Mouse (Mus musculus): Measurements from ENCODE around the gene Dnajc6. TPM values are rescaled to one million over a fixed set of nuclear protein-coding genes. Genes with fewer than 3 reads are reported as not detected.

Dnajc6 gene
- total RNA-seq, 2 experiments from 2014 or later = 0.42 to 0.56 TPM

DNA sequence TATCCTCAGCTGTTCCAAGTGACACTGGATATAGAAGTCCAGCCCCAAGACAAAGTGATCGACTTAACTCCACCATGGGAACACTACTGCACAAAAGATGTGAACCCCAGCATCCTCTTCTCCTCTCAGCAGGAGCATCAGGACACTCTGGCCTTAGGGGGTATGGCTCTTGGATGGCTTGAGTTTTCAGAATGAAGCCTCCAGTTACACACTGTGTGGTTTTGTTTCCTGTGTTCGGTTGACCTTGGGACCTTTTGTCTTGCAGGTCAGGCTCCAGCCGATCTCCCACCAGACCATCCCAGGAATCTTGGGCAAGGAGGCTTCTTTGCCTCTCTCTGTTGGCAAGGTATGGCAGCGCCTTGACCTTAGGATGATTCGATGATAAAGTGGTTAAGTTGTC lies 120.1 kb downstream of the Dnajc6 start:
- no peak for DNase-seq (ENCODE audit: low spot score)
- intact Hi-C loops (cut with DNase I) = no loop called here

DNA sequence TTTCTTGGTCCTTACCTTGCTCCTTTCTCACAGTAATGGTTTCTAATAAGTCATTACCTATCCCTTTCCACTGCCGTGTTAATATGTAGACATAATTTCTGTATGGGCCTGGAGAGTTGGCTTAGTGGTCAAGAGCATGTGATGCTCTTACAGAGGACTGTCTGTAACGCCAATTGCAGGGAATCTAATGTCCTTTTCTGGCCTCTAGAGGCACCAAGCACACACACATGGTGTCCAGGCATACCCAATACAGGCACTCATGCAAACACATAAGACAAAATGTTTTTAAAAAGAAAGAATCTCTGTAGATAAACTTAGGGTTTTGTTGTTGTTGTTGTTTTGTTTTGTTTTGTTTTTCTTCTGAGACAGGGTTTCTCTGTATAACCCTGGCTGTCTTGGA lies 121.3 kb downstream of the Dnajc6 start:
- no peak for DNase-seq (ENCODE audit: low spot score)
- intact Hi-C loops (cut with DNase I) = no loop called here

DNA sequence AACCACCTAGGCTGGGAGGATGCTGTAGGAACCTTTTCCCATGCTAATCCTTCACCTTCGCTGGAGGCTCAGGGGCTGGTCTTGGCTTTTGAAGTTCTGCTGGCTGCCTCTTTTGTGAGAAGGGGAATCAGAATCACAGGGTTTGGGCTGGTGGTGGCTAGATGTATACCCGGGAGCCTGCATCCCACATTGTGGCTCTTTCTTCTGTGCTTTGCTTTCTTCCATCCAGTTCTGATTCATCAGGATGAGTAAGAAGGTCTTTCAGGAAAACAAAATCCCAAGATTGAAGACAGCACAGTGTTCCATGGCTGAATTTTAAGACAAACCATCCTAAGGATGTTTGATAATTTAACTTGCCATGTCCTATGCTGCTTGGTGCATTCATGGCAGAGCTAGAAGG lies 123.8 kb downstream of the Dnajc6 start:
- DNase-seq (ENCODE audit: low spot score) = no peak
- intact Hi-C loops (cut with DNase I) = no loop called here

DNA sequence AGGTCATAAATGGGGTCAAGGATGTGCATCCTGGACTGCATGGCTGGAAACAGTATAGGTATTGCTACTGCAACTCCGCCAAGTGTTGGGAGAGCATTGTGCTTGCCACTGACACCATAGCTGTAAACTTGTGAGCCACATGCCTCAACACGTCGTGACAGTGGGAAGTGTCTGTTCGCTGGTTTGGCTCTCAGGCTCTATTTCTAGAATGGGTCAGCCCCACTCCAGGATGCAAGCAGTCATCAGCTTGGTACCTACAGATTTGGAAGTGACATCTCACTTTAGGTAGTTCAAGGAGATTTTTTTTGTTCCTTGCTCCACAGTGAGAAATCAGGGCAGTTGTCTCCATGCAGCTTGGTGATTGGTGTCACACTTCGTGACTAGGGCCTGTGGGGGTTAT lies 124.8 kb downstream of the Dnajc6 start:
- intact Hi-C loops (cut with DNase I) = no loop called here
- DNase-seq (ENCODE audit: low spot score) = no peak

DNA sequence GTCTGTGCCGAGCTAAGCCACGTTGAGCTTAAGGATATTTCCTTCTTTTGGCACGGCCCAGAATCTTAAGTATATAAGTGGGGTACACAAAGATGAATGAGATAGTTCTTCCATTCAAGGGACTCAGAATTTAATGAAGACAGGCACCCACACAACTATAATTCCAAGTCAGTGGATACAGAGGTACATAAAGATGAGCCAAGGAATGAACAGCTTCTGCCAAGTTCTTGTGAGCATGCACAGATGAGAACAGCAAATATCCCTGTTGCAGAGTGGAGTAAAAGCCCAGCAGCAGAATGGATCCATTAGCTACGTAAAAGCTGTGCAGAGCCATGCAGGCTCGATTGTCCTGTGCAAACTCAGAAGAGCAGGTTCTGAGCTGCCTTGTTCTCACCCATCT lies 128.8 kb downstream of the Dnajc6 start:
- no peak for DNase-seq (ENCODE audit: low spot score)
- intact Hi-C loops (cut with DNase I) = no loop called here

DNA sequence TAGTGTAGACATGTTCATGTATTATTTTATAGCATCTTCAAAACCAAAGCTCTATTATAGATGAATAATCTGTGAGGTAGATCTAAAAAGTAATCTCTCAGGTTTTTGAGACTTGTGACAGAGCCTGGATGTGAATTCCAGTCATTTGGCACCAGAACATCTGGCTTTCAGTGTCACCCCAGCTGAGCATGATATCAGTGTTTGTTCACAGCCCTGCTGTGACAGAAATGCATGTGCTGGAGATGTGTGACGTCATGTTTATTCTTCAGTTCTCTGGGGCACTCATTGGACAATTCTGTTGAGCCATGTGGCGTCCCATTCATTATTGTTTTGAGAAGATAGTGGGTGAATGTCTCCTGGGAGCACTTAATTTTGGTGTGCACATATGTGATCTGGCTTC lies 139.1 kb downstream of the Dnajc6 start:
- no peak for DNase-seq (ENCODE audit: low spot score)
- intact Hi-C loops (cut with DNase I) = no loop called here

DNA sequence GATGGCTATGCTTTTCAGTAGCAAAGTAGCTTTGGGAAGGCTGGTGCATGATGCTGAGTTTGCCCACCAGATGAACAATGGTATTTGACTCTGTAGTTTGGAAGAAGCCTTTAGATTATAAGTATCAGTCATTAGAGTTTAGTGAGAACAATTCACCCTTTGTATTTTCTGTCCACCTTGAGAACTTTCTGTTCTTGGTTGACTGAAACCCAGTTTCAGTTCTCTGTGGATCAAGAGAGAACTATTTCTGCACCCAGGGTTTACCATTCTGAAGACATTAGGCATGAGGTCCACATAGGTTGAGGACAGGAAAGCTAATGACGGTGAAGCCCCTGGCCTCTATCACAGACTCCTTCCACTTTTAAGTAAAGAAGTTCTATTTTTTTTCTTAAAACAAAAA lies 141.0 kb downstream of the Dnajc6 start:
- intact Hi-C loops (cut with DNase I) = no loop called here
- no peak for DNase-seq (ENCODE audit: low spot score)

DNA sequence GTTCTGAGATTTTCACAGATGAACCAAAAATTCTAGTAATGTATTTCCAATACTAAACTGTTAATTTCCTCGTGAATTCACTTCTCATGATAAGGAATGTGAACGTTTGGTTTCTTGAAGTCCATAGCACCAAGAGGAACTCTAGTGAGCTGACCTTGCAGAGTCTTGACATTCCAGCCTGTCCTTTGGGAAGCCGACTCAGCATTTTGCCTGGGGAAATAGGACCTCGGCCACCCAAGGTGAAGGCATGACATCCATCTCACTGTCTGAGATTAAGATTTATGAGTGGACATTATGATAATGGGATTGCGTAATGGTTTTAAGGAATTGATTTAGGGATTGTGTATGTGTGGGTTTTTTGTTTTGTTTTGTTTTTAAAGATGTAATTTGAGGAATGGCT lies 144.2 kb downstream of the Dnajc6 start:
- intact Hi-C loops (cut with DNase I) = no loop called here

DNA sequence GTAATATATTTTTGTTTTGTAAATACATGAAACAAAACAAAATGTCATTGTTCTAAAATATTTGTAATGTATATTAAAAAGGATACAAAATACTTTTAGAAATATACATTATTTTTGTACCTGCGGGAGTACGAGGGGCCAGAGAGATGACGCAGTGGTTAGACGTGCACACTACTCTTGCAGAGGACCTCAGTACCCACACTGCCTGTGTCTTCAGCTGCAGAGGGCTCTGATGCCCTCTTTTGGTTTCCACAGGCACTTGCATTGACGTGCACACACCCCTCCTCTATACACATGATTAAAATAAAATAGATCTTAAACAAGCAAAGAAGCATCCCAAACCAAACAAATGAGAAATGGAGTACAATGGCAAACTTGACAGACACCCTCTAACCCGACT lies 146.3 kb downstream of the Dnajc6 start:
- DNase-seq (ENCODE audit: low spot score) = no peak
- intact Hi-C loops (cut with DNase I) = no loop called here

More for the DNA sequence above, 144.2 kb downstream of the Dnajc6 start:
- no peak for DNase-seq (ENCODE audit: low spot score)

DNA sequence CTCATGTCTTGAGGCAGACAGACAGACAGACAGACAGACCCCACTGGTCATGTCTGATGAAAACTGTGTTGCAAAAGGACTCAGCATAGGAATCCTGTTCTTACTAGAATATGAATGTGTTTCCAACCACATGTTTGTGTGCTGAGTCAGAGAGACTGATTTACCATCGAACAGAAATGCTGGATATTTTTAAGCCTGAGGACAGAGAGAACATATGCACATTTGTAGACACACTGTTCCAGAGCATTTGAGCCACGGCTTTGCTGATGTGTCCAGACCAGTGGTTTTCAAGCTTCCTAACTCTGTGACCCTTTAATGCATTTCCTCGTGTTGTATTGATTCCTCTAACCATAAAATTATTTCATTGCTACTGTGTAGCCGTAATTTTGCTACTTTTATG lies 146.8 kb downstream of the Dnajc6 start:
- DNase-seq (ENCODE audit: low spot score) = no peak
- intact Hi-C loops (cut with DNase I) = no loop called here

DNA sequence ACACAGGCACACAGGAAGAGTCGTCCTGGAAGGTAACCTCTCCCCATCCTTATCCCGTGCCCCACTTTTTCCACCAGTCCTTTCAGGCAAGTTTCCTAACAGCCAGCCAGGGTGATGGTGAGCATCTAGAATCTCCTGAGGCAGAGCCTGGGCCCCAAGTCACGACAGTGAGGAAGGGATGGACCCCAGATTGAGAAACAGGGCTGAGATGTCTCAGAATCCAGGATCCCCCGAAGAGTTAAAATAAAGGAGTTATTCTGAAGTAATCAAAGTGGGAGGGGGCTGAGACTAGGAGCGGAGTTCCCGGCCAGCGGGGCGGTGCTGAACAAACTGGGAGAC lies 150.4 kb downstream of the Dnajc6 start:
- intact Hi-C loops (cut with DNase I) = loop anchor here (5.0 kb wide), 1 partner anchor 290 kb away; no protein-coding TSS in a partner anchor

DNA sequence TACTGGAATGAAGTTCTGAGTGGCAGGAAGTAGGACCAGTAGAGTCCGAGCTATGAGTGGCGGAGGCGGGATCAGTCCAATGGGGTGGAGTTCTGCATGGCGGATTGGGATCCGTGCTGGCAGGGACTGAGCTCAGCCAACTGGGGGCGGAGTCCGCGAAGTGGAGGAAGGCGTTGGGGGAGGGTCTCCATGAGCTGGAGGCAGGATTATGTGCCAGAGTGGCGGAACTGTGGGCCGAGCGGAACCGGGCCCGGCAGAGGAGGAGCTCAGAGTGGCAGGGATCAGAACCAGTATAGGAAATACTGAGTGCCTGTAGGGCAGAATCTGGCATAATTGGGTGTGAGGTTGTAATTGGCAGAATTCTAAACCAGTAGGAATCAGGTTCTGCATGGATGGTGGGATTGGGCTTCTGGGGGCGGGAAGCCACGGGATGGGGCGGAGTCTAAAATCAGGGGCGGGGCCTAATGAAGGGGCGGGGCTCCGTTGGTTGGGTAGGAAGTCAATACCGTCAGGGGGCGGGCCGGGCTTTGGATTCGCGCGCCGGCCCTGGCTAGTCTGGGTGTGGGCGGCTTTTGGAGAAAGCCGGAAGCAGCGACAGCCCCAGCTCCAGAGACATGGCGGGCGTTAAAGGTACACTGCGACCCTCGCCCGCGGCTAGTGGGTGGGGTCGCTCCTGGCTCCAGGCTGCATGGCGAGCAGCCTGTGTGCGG lies 150.9 kb downstream of the Dnajc6 start, which contains the start of gene Leprot:
Leprot (plus strand) TSS at position 523 of the 710 bp plus-strand sequence.
- DNase-seq (ENCODE audit: low spot score) = peak; percentile 100
- intact Hi-C loops (cut with DNase I) = loop anchor here (5.0 kb wide), 1 partner anchor 290 kb away; no protein-coding TSS in a partner anchor

More for the DNA sequence above, 150.4 kb downstream of the Dnajc6 start:
- no peak for DNase-seq (ENCODE audit: low spot score)

DNA sequence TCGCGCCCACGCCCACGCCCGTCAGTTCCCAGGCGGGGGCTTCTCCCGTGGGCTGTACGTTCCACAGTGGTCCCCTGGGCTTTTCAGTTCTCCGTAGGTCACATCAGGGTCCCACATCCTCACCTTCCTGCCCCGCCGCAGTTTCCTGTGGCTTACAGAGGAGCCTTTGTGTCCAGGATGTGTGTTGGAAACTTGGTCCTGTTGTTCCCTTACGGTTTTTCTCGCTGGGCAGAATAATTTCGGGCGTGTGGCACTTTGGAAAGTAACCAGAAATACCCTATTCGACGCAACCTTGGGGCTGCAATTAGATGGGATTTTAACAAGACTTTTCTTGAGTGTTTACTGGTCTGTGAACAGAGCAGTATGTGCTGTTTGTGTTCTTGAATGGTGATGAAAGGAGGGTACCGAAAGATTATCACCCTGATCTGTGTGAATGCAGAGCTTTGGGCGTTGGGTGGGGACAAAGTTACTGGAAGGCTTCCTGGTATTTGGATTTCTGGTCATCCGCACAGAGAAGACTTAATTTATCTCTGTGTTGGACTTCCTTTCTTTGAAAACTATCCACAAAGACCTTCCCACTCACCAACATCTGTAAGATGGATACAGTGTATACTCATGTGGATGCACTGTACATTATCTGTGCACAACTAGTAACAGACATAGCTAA lies 151.7 kb downstream of the Dnajc6 start:
- intact Hi-C loops (cut with DNase I) = loop anchor here (5.0 kb wide), 1 partner anchor 291 kb away; no protein-coding TSS in a partner anchor
- DNase-seq (ENCODE audit: low spot score) = no peak

DNA sequence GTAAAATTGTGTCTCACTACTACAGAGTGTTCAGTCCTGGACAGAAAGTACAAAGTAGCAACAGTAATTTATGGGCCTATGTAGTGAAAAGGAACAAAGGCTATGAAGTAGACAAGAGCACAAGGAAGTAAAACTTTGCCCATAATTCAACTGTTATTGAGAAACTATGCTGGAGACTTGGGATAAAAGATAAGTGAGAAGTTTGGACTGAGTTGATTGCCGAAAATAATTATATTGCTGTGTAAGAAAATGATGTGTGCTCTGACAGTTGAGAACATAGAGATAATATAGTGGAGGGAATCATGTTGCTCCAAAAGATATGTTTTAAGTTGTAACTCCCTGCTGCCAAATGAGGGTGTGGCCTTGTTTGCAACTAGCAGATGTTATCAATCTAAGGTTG lies 152.3 kb downstream of the Dnajc6 start:
- DNase-seq (ENCODE audit: low spot score) = no peak
- intact Hi-C loops (cut with DNase I) = loop anchor here (5.0 kb wide), 1 partner anchor 291 kb away; no protein-coding TSS in a partner anchor

DNA sequence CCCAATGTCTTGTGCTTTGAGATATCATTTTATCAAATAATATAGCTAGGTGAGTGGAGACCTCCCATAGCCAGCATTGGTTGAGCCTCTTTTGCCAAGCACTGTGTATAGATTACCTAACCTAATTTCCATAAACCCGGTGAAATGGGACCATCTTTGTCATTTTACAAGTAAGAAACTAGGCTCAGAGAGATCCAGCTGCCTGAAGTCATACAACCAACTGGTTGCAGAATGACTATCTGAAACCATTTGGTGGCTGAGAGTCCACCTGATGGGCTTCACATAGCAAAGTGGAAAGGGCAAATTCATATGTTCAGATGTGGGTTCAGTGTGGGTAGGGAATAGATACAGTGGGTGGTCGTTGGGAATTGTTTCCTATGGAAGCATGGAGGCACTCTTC lies 154.5 kb downstream of the Dnajc6 start:
- DNase-seq (ENCODE audit: low spot score) = no peak
- intact Hi-C loops (cut with DNase I) = no loop called here

DNA sequence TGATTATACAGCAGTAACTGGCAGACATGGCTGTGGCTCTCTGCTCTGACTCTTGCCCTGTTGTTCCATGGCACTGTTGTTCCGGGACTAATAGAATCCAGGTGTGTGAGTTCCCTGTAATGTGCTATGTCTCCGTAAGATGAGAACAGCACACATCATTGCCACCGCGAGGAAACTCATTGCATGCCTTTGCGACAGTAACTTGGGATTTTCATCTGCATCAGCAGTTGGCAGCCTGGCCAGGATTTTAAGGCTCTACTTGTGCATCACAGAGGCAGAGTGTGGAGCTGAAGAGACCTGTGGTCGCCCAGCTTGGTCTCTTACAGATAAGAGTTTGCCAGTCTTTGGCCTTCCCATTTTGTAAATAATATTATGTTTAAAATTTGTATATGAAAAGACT lies 157.8 kb downstream of the Dnajc6 start:
- intact Hi-C loops (cut with DNase I) = no loop called here
- DNase-seq (ENCODE audit: low spot score) = no peak

DNA sequence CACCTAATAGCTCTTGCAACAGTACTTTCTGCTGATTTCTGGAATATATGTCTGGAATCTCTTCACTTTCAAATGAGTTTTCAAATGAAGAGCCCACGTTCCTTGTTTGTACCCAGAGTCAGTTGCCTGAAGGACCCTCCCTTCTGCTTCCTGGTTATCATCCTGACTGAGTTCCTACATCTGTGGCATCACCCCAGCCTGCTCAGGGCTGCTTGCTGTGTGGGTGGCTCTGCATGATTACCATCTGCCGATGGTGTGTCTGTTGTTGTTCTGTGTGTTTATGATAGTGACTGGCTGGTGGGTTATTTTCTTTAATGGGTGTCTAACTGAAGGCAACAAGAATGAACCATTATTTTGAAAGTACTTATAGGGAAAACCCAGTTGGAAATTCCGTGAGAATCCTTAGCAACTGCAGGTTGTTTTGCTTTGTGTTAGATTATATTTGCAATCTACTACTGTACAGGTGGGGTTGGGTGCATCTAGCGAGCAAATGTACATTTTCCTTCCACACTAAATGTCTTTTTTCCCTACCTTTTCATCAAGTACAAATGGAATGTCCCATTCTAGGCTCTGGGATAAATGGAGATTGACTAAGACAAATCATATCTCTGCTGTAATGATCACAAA lies 158.5 kb downstream of the Dnajc6 start:
- DNase-seq (ENCODE audit: low spot score) = no peak

DNA sequence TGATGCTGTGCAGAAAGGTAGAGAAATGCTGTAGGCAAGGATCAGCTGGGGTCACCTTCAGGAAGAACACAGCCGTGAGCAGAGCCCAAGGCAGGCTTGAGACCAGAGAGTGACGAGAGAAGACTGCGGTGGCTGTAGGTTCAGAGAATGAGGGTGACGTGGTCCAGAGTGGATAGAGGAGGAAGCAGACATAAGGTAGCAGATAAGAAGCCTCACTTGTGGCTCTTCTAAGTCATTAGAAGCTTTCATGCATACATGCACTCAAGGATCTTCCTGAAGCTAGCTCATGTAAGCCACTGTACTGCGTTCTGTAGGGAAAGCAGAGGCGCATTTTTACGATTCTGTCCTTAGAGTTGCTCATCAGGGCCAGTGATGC lies 159.0 kb downstream of the Dnajc6 start:
- DNase-seq (ENCODE audit: low spot score) = no peak
- intact Hi-C loops (cut with DNase I) = no loop called here

More for the DNA sequence above, 158.5 kb downstream of the Dnajc6 start:
- intact Hi-C loops (cut with DNase I) = no loop called here

DNA sequence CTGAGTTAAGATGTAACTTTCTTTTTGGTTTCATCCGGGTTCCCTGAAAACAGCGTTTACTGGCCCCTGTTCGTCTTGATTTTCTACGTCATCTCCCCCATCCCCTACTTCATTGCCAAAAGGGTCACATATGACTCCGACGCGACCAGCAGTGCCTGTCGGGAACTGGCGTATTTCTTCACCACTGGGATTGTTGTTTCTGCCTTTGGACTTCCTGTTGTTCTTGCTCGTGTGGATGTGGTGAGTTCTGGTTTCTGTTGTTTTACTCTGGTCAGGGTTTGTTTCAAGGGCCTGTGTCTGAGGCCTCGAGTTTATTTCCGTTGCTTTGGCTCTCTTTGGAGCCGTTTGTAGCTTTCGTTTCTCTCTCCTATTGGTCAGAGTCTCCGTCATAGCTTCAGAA lies 159.6 kb downstream of the Dnajc6 start:
- intact Hi-C loops (cut with DNase I) = loop anchor here (2.0 kb wide), 1 partner anchor 343 kb away; no protein-coding TSS in a partner anchor
- peak; percentile 8 for DNase-seq (ENCODE audit: low spot score)

DNA sequence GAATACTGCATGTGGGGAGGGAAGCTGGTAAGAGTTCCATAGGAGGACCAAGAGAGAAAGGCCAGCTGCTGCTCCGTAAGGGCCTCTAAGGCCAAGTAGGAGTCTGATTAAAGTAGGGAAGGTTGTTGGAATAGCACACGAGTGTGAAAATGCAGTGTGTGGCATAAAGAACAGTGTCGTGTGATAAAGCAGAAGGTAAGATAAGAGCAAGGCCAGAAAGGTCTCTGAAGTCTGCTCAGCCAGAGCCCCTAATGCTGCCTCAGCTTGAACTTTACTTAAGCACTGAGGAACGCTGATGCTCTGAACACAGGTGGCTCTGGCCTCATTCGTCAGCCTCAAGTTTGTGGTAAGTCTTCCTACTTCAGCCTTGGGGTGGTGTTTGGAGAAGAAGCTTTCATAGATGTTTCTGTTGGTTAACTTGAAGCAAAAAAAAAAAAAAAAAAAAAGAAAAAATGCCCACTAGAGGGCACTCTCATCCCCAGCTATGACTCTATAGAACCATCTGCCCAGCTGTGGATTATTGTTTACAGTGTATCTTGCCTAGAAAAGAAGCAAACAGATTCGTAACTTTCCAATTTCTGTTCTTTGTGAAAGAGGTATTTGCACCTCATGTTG lies 160.6 kb downstream of the Dnajc6 start:
- DNase-seq (ENCODE audit: low spot score) = no peak
- intact Hi-C loops (cut with DNase I) = loop anchor here (2.0 kb wide), 1 partner anchor 342 kb away; no protein-coding TSS in a partner anchor
